ENCODE assay signal across 23 mouse cellular contexts in genomic region chr10:104686669-104687068, GRCm38 (mm10).
DNase-seq lines count a peak whose midpoint lies in the region; ATAC-seq and TF ChIP-seq lines count a peak whose summit lies in the region.
"Had no signal": no experiment of that assay in that cellular context is flagged by ENCODE, and none has a peak within 500 bp of the region (broad histone marks: within the 10 kb centered on the region; RNA-seq: fewer than 3 reads in every experiment).

No protein-coding gene starts in this region.

- H3K4me2 ChIP-seq in forebrain, embryonic 16.5 days (ENCODE audit: low read length) = no peak overlapping the region
- H3K4me2 ChIP-seq: embryonic facial prominence, embryonic 13.5 days; heart, embryonic 12.5 days; hindbrain, embryonic 13.5 days had no signal

- TF ChIP-seq POLR2A in brain, embryonic 14.5 days (IDR thresholded peaks at IDR 0.05; ENCODE audit: borderline replicate concordance, extremely low read depth, insufficient read depth, insufficient read length, poor library complexity, severe bottlenecking) = no peak

- WGBS in forebrain, embryonic 16.5 days = 37% methylated on average over 6 of the region's 6 CpGs

- H3K4me3 ChIP-seq in forebrain, embryonic 16.5 days (replicated peaks; ENCODE audit: low read length) = no peak overlapping the region
- H3K4me3 ChIP-seq: embryonic facial prominence, embryonic 13.5 days; heart, embryonic 12.5 days; hindbrain, embryonic 13.5 days; midbrain, embryonic 10.5 days had no signal

- TF ChIP-seq CTCF in brain, embryonic 14.5 days (IDR thresholded peaks at IDR 0.05; ENCODE audit: borderline replicate concordance, extremely low read depth, insufficient read depth, insufficient read length) = no peak

- ATAC-seq in forebrain, embryonic 16.5 days = peak; percentile 97
- ATAC-seq: liver, postnatal 0 days had no signal

- peak; percentile 2 to 13 for DNase-seq in frontal cortex, postnatal 36 days (ENCODE audit: low spot score in 2 of 2)
- DNase-seq in frontal cortex, postnatal 25 days (ENCODE audit: low spot score in 2 of 2) = no peak
- peak; percentile 2 for DNase-seq in left cerebral cortex, postnatal 4 days
- no peak for DNase-seq in left cerebral cortex, postnatal 36 days (ENCODE audit: low spot score in 2 of 2)
- DNase-seq in brain, embryonic 14.5 days (ENCODE audit: low read depth) = peak; percentile 95
- no peak for DNase-seq in thymus, postnatal 0 days (ENCODE audit: low spot score)
- no peak for DNase-seq in spleen, postnatal 4 days (ENCODE audit: low spot score in 2 of 2)
- DNase-seq: adrenal gland, postnatal 36 days; cerebellum, postnatal 14 days; gastrocnemius, postnatal 10 days; heart, adult 11 months; heart, postnatal 14 days; kidney, adult 9 months; kidney, postnatal 25 days; liver; liver, postnatal 0 days; lung, postnatal 4 days; spleen, adult 18-20 months had no signal

- H3K36me3 ChIP-seq in forebrain, embryonic 16.5 days (ENCODE audit: control insufficient read depth, insufficient read depth) = no peaks in the 10 kb centered on the region
- H3K36me3 ChIP-seq: embryonic facial prominence, embryonic 13.5 days; heart, embryonic 12.5 days; hindbrain, embryonic 13.5 days; midbrain, embryonic 10.5 days had no signal

- H3K27me3 ChIP-seq in forebrain, embryonic 16.5 days (replicated peaks; ENCODE audit: control insufficient read depth, insufficient read depth, low read length) = no peaks in the 10 kb centered on the region
- H3K27me3 ChIP-seq: embryonic facial prominence, embryonic 13.5 days; heart, embryonic 12.5 days; hindbrain, embryonic 13.5 days had no signal

- 0 out of 2 replicates have a peak, but pooled peaks cover 2% of the 10 kb centered on the region for H3K4me1 ChIP-seq in forebrain, embryonic 16.5 days (replicated peaks; ENCODE audit: control insufficient read depth, insufficient read depth, low read length)
- H3K4me1 ChIP-seq: embryonic facial prominence, embryonic 13.5 days; hindbrain, embryonic 13.5 days; midbrain, embryonic 10.5 days had no signal

- no peak overlapping the region for H3K9ac ChIP-seq in forebrain, embryonic 16.5 days (replicated peaks; ENCODE audit: low read depth, low read length)
- H3K9ac ChIP-seq: embryonic facial prominence, embryonic 13.5 days; heart, embryonic 12.5 days; hindbrain, embryonic 13.5 days; liver, postnatal 0 days had no signal

- H3K9me3 ChIP-seq in forebrain, embryonic 16.5 days (ENCODE audit: control insufficient read depth, low read length) = no peaks in the 10 kb centered on the region
- H3K9me3 ChIP-seq: embryonic facial prominence, embryonic 13.5 days; heart, embryonic 12.5 days; hindbrain, embryonic 13.5 days; midbrain, embryonic 10.5 days had no signal

- intact Hi-C loops in left cerebral cortex, postnatal 4 days (cut with DNase I) = no loop called here
- intact Hi-C loops in left cerebral cortex, postnatal 36 days (cut with DNase I) = no loop called here

- 0 out of 2 replicates have a peak overlapping the region, but pooled peaks have one; percentile 33 for H3K27ac ChIP-seq in forebrain, embryonic 16.5 days (ENCODE audit: low read length)
- H3K27ac ChIP-seq: embryonic facial prominence, embryonic 13.5 days; hindbrain, embryonic 13.5 days; midbrain, embryonic 10.5 days had no signal

Comparison
In these comparisons a context has a peak if more than half of its experiments do, and no peak if none do; other contexts are left out.
1. DNase-seq: peak in frontal cortex, postnatal 36 days (2 of 2), left cerebral cortex, postnatal 4 days (single experiment) and brain, embryonic 14.5 days (single experiment); none in frontal cortex, postnatal 25 days (0 of 2), left cerebral cortex, postnatal 36 days (0 of 2), thymus, postnatal 0 days (single experiment) and spleen, postnatal 4 days (0 of 2).